Mouse (Mus musculus) liver, embryonic 13.5 days (tissue): ENCODE data around the gene Dll1. TPM values are rescaled to one million over a fixed set of nuclear protein-coding genes. Genes with fewer than 3 reads are reported as not detected.

Experiments used
- ATAC-seq: fragments of 200-750 bp; cut with Nextera tagmentation; 2 replicates; pipeline ENCODE4 v1.8.0; 2017; ENCODE audit warnings: low read depth, mild to moderate bottlenecking, moderate number of reproducible peaks, moderate library complexity
- DNase-seq: peaks from one replicate; pipeline ENCODE4 v3.0.0; 2022
- H3K27ac ChIP-seq: fragments of 300-500 bp; sonication (generic); 2 replicates; pipeline ENCODE4 v1.5.1; 2015; ENCODE audit warnings: moderate library complexity, mild to moderate bottlenecking, inconsistent platforms
- H3K27me3 ChIP-seq: fragments of 300-500 bp; sonication (generic); 2 replicates; pipeline ENCODE4 v1.6.1; 2015; ENCODE audit warnings: mild to moderate bottlenecking, inconsistent platforms
- H3K36me3 ChIP-seq: fragments of 300-500 bp; sonication (generic); 2 replicates; pipeline ENCODE4 v1.6.1; 2015; ENCODE audit warnings: mild to moderate bottlenecking, inconsistent platforms
- H3K4me1 ChIP-seq: fragments of 300-500 bp; sonication (generic); replicated peaks from 2 replicates; pipeline ENCODE4 v1.6.1; 2015; ENCODE audit warnings: inconsistent platforms
- H3K4me2 ChIP-seq: fragments of 300-500 bp; sonication (generic); 2 replicates; pipeline ENCODE4 v1.6.1; 2015; ENCODE audit warnings: inconsistent platforms, mild to moderate bottlenecking, moderate library complexity
- H3K4me3 ChIP-seq: fragments of 300-500 bp; sonication (generic); replicated peaks from 2 replicates; pipeline ENCODE4 v1.5.1; 2015; ENCODE audit warnings: mild to moderate bottlenecking, inconsistent platforms
- H3K9ac ChIP-seq: fragments of 300-500 bp; sonication (generic); 2 replicates; pipeline ENCODE4 v1.6.1; 2015; ENCODE audit warnings: mild to moderate bottlenecking, inconsistent platforms
- H3K9me3 ChIP-seq: fragments of 300-500 bp; sonication (generic); replicated peaks from 2 replicates; pipeline ENCODE4 v1.6.1; 2016; ENCODE audit warnings: inconsistent platforms
- WGBS: fragments of 180-500 bp; shearing (Covaris S2); methylation state at CpG from one replicate; pipeline ENCODE4 v1.1.7; 2015; ENCODE audit not compliant: insufficient replicate concordance; 5-methylcytosine and 5-hydroxymethylcytosine counted together
- polyA plus RNA-seq: library from polyadenylated mRNA; unstranded; fragments of >200 nt; fragmentation: Nextera tagmentation; extraction: Ambion mirVana; gene quantifications from 2 replicates; pipeline ENCODE4 v1.2.1, GENCODE M21; 2015

The Dll1 gene
- polyA plus RNA-seq = 1.1 and 1.3 TPM in 2 replicates

DNA sequence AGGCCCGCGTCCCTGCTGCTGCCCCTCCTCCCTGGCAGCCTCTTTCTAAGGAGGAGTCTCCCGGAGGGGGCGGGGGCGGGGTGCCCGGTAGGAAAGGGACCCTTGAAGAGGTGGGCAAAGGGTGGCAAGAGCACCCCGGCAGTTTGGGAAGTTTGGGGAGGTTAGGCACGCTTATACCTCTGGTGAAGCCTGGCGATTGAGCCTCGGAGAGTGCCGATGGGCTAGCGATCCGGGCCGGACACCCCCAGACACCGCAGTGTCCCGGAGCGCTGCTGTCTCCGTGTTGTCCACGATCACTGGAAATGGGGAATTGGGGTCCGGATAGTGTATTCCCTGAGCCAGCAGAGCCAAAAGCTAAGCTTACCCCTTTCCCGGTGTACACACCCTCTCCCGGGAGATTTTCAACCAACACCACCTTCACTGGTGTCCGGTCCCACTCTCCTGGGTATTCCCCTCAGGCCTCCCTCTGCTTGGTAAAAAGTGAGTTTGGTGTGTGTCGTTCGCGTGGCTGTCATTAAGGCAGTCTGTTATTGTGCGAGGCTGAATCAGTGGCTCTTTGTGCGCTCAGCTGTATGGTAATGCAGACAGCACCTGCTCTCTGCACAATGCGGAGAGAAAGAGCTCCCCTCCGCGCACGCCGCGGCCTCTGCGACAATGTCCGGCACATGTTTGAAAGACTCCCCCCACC lies at the start of gene Dll1:
Gene Dll1, minus strand, starts transcription at position 379 of the 688 bp plus-strand sequence.
- no peaks in the 10 kb centered on the region for H3K9me3 ChIP-seq
- peak within 1 kb of the TSS; percentile 57 for H3K4me3 ChIP-seq
- peak within 1 kb of the TSS; percentile 68; the same call in 1 of the 2 replicates for H3K27ac ChIP-seq
- peaks cover 99% of the 10 kb centered on the region for H3K27me3 ChIP-seq
- H3K36me3 ChIP-seq = no peaks in the 10 kb centered on the region
- peak within 1 kb of the TSS; percentile 70 for H3K4me2 ChIP-seq
- whole genome bisulfite sequencing = 2% methylated on average over 36 of the region's 36 CpGs
- DNase-seq (no peak), ATAC-seq (no peak)
- H3K4me1 ChIP-seq = peaks cover 35% of the 10 kb centered on the region
- peak within 1 kb of the TSS; percentile 49 for H3K9ac ChIP-seq

DNA sequence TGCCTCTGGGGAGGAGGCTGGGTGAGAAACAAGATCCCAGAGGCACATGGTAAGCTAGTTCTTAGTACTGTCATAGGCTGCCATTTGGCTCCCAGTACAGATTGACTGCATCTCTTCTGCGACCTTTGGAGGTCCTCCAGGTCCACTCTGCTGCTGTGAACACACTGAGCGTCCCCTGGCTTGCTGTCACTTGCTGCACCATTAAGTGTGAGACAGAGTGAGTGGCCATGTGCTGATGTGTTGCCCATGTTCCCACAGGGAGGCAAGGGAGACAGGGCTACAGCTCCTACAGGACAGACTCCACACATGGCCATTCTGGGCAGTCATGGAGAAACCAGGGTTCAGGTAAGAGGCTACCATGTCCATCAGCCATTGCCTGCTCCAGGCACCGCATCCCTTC lies 49.3 kb upstream of the Dll1 start:
- no peak overlapping the region for H3K4me3 ChIP-seq
- DNase-seq = no peak
- peaks cover 9% of the 10 kb centered on the region; the same call in 1 of the 2 replicates for H3K4me1 ChIP-seq
- H3K36me3 ChIP-seq = peaks cover 51% of the 10 kb centered on the region
- no peaks in the 10 kb centered on the region for H3K9me3 ChIP-seq
- H3K27me3 ChIP-seq = no peaks in the 10 kb centered on the region
- H3K4me2 ChIP-seq = no peak overlapping the region
- WGBS = 73% methylated on average over 3 of the region's 3 CpGs
- no peak overlapping the region for H3K27ac ChIP-seq
- no peak overlapping the region for H3K9ac ChIP-seq
- no peak for ATAC-seq

DNA sequence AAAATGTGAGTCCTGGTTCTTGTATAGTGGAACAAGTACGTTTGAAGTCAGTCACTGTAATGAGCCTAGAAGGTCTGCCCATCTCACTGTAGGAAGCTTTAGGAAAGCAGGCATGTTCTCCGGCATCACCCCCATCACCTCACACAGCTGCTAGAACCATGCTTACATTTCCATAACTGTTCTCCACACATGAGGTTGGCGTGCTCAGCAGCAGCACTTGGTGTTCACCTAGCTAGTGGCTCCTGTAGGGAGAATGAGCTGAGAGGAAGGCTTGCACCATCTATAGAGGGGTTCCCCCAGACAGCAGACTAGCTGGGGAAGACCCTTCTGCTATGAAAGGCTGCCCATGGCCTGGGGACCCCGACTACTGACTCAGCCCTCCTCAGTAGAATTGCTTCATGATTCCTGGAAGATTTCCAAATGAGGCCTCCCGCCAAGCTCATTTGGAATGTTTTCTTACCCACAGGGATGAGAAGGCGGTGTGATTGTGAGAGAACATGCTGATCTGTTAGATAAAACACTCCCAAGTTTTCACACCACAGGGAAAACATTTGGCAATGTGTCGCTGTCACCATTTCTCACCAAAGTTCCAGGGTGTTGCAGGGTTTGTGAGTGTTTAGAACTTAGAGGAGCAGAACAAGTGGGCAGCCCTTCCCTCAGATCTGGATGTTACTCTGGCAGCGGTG lies 46.6 kb upstream of the Dll1 start:
- 71% methylated on average over 8 of the region's 8 CpGs for WGBS
- H3K27ac ChIP-seq = no peak overlapping the region
- H3K4me2 ChIP-seq = no peak overlapping the region
- peaks cover 57% of the 10 kb centered on the region for H3K36me3 ChIP-seq
- ATAC-seq (no peak), DNase-seq (no peak)
- H3K9me3 ChIP-seq = no peaks in the 10 kb centered on the region
- no peak overlapping the region for H3K9ac ChIP-seq
- H3K27me3 ChIP-seq = no peaks in the 10 kb centered on the region
- H3K4me1 ChIP-seq = no peaks in the 10 kb centered on the region
- no peak overlapping the region for H3K4me3 ChIP-seq

DNA sequence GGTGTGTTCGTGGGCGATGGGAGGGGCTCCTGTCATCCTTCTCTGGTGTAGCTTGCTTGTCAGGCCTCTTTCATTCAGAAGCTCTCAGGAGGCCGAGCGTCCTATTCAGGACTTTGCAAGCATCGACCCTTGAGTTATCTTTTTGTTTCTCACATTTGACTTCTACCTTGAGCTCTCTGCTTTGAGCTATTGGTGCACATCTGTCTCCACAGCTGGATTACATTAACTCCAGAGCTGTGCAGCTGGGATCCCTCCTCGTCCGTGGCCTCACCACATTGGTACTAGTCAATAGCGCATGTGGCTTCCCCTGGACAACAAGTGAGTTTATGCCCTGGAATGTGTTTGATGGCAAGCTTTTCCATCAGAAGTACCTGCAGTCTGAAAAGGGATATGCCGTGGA lies 46.0 kb upstream of the Dll1 start:
- Histone ChIP-seq H3K36me3 (peaks cover 63% of the 10 kb centered on the region), H3K4me1 (no peaks in the 10 kb centered on the region), H3K4me2 (no peak overlapping the region), H3K9ac (no peak overlapping the region), H3K4me3 (no peak overlapping the region), H3K9me3 (no peaks in the 10 kb centered on the region), H3K27me3 (no peaks in the 10 kb centered on the region), H3K27ac (no peak overlapping the region)
- ATAC-seq = no peak
- DNase-seq = no peak
- 83% methylated on average over 9 of the region's 9 CpGs for WGBS

DNA sequence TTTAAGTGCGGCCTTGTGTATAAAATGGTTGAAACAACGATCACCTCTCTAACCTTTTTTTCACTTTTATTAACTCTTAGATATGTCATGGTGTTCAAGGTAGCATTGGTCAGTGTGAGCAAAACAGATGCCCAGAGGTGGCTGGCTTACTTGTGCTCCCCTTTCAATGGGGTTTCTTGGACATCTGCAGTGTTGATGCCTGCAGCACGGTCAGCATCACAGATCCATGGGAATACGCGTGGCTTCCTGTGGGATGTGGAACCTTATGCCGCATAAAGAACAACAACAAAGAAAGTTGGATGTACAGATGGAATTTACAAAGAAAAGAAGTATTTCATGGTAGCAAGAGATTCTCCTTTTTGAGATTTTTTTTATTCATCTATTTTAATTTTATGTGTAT lies 44.8 kb upstream of the Dll1 start:
- ATAC-seq (no peak), DNase-seq (no peak)
- no peak overlapping the region for H3K4me3 ChIP-seq
- H3K9ac ChIP-seq = no peak overlapping the region
- WGBS = 90% methylated on average over 6 of the region's 6 CpGs
- no peak overlapping the region for H3K27ac ChIP-seq
- H3K9me3 ChIP-seq = no peaks in the 10 kb centered on the region
- H3K4me1 ChIP-seq = no peaks in the 10 kb centered on the region
- H3K4me2 ChIP-seq = no peak overlapping the region
- peaks cover 67% of the 10 kb centered on the region for H3K36me3 ChIP-seq
- H3K27me3 ChIP-seq = no peaks in the 10 kb centered on the region

DNA sequence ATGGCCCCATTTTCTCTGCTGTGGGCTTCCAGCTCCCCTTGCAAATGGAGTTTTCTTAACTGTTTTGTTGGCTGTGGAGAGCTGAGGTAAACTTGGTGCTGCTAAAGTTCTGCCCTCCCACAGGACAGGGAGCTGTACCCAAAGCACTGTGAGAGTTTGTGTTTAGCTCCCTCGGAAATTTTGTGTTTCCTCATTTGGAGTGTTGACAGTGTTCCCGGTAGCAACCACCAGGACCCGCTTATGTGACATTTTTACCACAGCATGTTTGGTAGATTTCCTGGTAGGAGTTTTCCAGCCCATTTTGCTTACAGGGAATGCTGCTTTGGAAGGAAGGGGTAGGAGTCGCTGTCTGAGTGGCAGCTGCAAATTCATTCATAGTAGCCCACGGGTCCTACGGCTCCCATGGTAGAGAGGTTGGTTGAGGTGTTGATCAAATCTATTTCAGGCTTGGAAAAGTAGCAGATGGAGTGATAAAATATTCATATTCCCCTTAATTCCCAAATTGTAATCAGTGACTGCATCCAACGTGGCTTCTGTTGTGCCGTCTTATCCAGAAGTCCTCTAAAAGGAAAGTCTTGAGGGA lies 43.4 kb upstream of the Dll1 start:
- Histone ChIP-seq H3K4me2 (no peak overlapping the region), H3K27me3 (no peaks in the 10 kb centered on the region), H3K4me3 (no peak overlapping the region), H3K9ac (no peak overlapping the region), H3K36me3 (peaks cover 65% of the 10 kb centered on the region), H3K4me1 (no peaks in the 10 kb centered on the region), H3K27ac (no peak overlapping the region), H3K9me3 (no peaks in the 10 kb centered on the region)
- ATAC-seq (no peak), DNase-seq (no peak)
- 77% methylated on average over 8 of the region's 8 CpGs for WGBS

DNA sequence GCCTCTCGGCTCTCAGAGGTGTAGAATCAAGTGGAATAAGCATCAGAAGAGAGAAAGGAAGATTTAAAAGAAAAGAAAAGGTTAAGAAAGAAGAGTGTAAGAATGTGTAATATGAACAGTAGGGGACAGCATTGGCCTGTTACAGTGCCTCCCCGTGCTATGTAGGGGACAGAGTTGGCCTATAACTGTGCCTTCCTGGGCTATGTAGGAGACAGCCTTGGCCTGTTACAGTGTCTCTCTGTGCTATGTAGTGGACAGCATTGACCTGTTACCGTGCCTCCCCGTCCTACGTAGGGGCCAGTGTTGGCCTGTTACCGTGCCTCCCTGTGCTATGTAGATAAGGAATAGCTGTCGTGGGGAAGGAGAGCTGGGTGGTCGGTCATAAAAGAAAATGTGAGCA lies 42.9 kb upstream of the Dll1 start:
- Histone ChIP-seq H3K9me3 (no peaks in the 10 kb centered on the region), H3K9ac (no peak overlapping the region), H3K27ac (no peak overlapping the region), H3K36me3 (peaks cover 68% of the 10 kb centered on the region), H3K4me3 (no peak overlapping the region), H3K4me2 (no peak overlapping the region), H3K27me3 (no peaks in the 10 kb centered on the region), H3K4me1 (no peaks in the 10 kb centered on the region)
- WGBS = 55% methylated on average over 8 of the region's 8 CpGs
- DNase-seq (no peak), ATAC-seq (no peak)

DNA sequence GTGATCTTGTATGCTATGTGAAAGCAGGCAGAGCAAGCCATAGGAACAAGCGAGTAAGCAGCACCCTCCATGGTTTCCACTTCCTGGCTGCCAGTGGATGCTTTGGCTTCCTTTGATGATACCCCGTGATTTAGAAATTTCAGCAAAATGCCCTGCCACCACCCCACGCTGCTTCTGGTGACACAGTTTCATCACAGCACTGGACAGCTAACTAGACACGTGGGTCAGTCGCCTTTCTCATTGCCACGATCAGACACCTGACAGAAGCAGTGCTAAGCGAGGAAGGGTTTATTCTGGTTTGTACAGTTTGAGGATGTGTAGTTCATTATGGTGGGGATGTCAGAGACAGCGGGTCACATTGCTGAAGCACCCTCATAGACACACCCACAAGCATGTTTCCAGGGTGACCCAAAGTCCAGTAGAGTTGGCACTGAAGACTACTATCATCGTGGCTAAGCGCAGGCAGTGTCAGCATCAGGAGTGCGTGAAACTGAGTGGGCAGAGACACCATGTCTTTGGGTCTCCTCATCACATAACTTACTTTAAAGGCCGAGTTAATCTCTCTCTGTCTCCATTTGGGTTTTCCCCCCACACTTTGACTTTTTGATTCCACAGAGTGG lies 40.0 kb upstream of the Dll1 start:
- H3K27me3 ChIP-seq = no peaks in the 10 kb centered on the region
- no peaks in the 10 kb centered on the region for H3K9me3 ChIP-seq
- WGBS = 81% methylated on average over 12 of the region's 12 CpGs
- H3K4me2 ChIP-seq = no peak overlapping the region
- no peak for ATAC-seq
- no peak overlapping the region for H3K4me3 ChIP-seq
- H3K4me1 ChIP-seq = no peaks in the 10 kb centered on the region
- H3K36me3 ChIP-seq = peaks cover 56% of the 10 kb centered on the region
- H3K27ac ChIP-seq = no peak overlapping the region
- no peak overlapping the region for H3K9ac ChIP-seq
- no peak for DNase-seq

DNA sequence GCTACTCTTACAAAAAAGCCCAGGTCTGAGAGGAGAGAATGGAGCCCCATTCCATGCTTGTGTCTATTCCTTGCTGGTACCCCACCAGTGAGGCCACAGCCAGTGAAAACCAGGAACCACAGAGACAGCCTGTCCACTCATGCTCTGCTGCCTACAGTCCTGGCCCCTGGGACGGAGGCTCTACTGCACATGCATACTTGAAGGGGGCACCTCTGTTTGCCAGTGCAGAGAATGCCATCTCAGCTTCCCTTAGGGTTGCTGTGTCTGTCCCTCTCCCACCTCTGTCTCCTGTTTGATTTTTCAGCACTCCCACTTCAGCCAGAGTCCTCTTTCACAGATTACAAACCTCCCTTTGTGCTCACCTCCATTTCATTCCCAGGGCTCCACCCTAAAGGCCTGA lies 34.2 kb upstream of the Dll1 start:
- no peaks in the 10 kb centered on the region for H3K9me3 ChIP-seq
- no peak for DNase-seq
- H3K36me3 ChIP-seq = peaks cover 47% of the 10 kb centered on the region
- no peak overlapping the region for H3K4me2 ChIP-seq
- WGBS = 78% methylated on average over 1 of the region's 1 CpGs
- H3K9ac ChIP-seq = no peak overlapping the region
- no peak overlapping the region for H3K4me3 ChIP-seq
- no peaks in the 10 kb centered on the region for H3K27me3 ChIP-seq
- ATAC-seq = no peak
- no peak overlapping the region for H3K27ac ChIP-seq
- no peaks in the 10 kb centered on the region for H3K4me1 ChIP-seq

DNA sequence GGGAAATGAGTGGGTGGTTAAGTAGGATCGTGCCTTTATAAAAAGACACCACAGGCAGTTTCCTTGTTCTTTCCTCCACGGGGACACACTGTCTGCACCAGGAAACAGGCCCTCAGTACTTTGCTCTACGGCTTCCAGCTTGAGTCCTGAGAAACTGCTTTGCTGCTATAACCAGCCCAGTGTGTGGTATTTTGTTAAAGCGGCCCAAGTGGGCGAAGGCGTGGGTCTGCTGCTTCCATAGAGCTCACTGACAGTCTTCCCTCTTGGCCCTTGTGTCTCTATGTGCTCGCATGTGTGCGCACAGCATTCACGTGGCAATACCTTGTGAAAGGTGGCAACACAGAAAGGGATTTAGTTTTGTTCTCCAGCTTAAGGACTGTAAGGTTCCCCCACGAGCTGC lies 32.6 kb upstream of the Dll1 start:
- no peaks in the 10 kb centered on the region for H3K27me3 ChIP-seq
- no peak overlapping the region for H3K9ac ChIP-seq
- peaks cover 42% of the 10 kb centered on the region for H3K36me3 ChIP-seq
- H3K4me3 ChIP-seq = no peak overlapping the region
- H3K4me2 ChIP-seq = no peak overlapping the region
- H3K27ac ChIP-seq = no peak overlapping the region
- WGBS = 78% methylated on average over 10 of the region's 10 CpGs
- H3K4me1 ChIP-seq = no peaks in the 10 kb centered on the region
- DNase-seq (no peak), ATAC-seq (no peak)
- H3K9me3 ChIP-seq = no peaks in the 10 kb centered on the region

DNA sequence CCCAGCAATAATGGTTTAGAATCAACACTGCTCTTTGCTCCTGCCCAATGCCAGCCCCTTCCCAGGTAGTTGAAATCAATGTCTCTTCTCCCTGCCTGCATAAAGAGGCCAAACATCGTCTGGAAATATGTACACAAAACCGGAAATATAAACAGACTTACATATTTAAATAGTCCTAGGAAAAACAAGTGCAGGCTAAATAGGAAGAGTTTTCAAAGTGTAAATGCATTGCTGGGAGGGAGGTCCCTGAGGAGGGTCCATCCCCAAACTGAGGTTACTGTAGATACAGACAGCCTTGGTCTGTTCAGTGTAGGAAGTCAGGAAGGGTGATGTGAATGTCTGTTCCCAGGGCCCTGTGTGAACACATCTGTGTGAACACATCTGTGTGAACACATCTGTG lies 29.9 kb upstream of the Dll1 start:
- H3K36me3 ChIP-seq = peaks cover 55% of the 10 kb centered on the region
- no peak overlapping the region for H3K9ac ChIP-seq
- WGBS = 63% methylated on average over 2 of the region's 2 CpGs
- DNase-seq (no peak), ATAC-seq (no peak)
- H3K4me2 ChIP-seq = no peak overlapping the region
- no peak overlapping the region for H3K4me3 ChIP-seq
- no peaks in the 10 kb centered on the region for H3K4me1 ChIP-seq
- H3K9me3 ChIP-seq = no peaks in the 10 kb centered on the region
- no peak overlapping the region for H3K27ac ChIP-seq
- H3K27me3 ChIP-seq = no peaks in the 10 kb centered on the region
